Mouse (Mus musculus): ENCODE results near the gene St3gal6.

GRCm38 (mm10) chr16:58482296-58482695 lies 41.7 kb downstream of the St3gal6 start:
- no peak for TF ChIP-seq CTCF (IDR thresholded peaks at IDR 0.05; ENCODE audit: control insufficient read depth, insufficient read depth, low read length)
- no peak for TF ChIP-seq POLR2A (IDR thresholded peaks at IDR 0.05; ENCODE audit: borderline replicate concordance, control insufficient read depth, low read depth, low read length)

Data from bone marrow, adult 2 months (tissue).